Mouse (Mus musculus) bone marrow macrophage, adult 2 months (primary cell): ENCODE results near the gene Trim8. TPM values are rescaled to one million over a fixed set of nuclear protein-coding genes. Genes with fewer than 3 reads are reported as not detected.

Experiments used
- H3K27ac ChIP-seq: 2 replicates; pipeline ENCODE4 v1.5.1; 2012; ENCODE audit warnings: low read depth, low read length; ENCODE audit not compliant: insufficient read depth
- H3K4me1 ChIP-seq: 2 replicates; pipeline ENCODE4 v1.6.1; 2012; ENCODE audit warnings: low read length; ENCODE audit not compliant: control insufficient read depth, insufficient read depth
- H3K4me3 ChIP-seq: 2 replicates; pipeline ENCODE4 v1.5.1; 2012; ENCODE audit warnings: mild to moderate bottlenecking, low read length, moderate library complexity; ENCODE audit not compliant: insufficient read depth
- CTCF ChIP-seq: IDR thresholded peaks from 2 replicates; pipeline ENCODE4 v1.5.1; 2012; ENCODE audit warnings: low read depth, mild to moderate bottlenecking, low read length, moderate library complexity
- POLR2A ChIP-seq: IDR thresholded peaks from 2 replicates; pipeline ENCODE4 v1.6.1; 2012; ENCODE audit warnings: mild to moderate bottlenecking, low read depth, low read length, borderline replicate concordance
- polyA plus RNA-seq: library from polyadenylated mRNA; stranded (reverse); fragments of >200 nt; gene quantifications from 2 replicates; pipeline ENCODE4 v1.2.4, GENCODE M21; 2012; ENCODE audit not compliant: missing spikeins, insufficient read depth, insufficient read length

The Trim8 gene
- polyA plus RNA-seq, 1 experiment: 69.0 TPM

DNA sequence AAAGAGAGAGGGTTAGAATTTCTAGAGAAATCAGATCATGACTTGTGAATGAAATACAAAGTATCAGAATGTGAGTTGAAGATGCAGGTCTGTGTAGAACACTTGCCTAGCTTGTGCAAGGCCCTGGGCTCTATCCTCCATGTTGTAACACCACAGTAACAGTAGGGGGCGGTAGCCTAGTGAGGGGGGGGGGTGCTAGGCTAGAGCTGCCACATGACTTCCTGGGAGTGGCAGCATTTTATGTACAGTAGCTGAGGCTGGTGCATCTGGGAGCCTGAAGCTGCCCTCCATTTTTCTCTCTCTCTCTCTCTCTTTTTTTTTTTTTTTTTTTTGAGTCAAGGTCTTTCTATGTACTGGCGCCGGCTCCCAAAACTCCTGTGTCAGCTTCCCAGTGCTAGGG is 9.3 kb downstream of the Trim8 start:
- Histone ChIP-seq H3K27ac (peak overlapping the region; percentile 93), H3K4me3 (no peak overlapping the region), H3K4me1 (peaks cover 71% of the 10 kb centered on the region)
- TF ChIP-seq CTCF (peak; percentile 80), POLR2A (no peak)

GRCm38 (mm10) chr19:46511263-46511662 is 9.8 kb downstream of the Trim8 start:
- H3K4me3 ChIP-seq: peak overlapping the region; percentile 31
- TF ChIP-seq CTCF (no peak), POLR2A (no peak)
- H3K27ac ChIP-seq: peak overlapping the region; percentile 93
- peaks cover 71% of the 10 kb centered on the region for H3K4me1 ChIP-seq

DNA sequence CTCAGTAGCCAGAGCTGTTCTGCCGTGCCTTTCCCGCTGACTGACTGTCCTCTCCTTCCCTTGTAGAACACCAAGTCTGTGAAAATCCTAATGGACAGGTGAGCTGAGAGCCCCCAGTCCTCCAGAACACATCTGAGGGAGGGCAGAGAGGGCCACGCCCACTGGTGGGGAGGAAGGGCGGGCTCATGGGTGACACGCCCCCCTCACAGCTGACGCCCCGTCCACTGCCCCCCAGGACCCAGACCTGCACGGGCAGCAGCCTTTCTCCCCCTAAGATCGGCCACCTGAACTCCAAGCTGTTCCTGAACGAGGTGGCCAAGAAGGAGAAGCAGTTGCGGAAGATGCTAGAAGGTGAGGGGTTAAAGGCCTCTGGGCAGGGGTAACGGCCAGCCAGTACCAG is 12.9 kb downstream of the Trim8 start:
- TF ChIP-seq POLR2A: no peak
- no peak for TF ChIP-seq CTCF
- Histone ChIP-seq H3K4me1 (peaks cover 56% of the 10 kb centered on the region), H3K4me3 (no peak overlapping the region), H3K27ac (no peak overlapping the region)

GRCm38 (mm10) chr19:46515287-46515821 is 13.9 kb downstream of the Trim8 start:
- H3K4me1 ChIP-seq: peaks cover 52% of the 10 kb centered on the region
- no peak for TF ChIP-seq POLR2A
- TF ChIP-seq CTCF: no peak
- no peak overlapping the region for H3K27ac ChIP-seq
- no peak overlapping the region for H3K4me3 ChIP-seq

DNA sequence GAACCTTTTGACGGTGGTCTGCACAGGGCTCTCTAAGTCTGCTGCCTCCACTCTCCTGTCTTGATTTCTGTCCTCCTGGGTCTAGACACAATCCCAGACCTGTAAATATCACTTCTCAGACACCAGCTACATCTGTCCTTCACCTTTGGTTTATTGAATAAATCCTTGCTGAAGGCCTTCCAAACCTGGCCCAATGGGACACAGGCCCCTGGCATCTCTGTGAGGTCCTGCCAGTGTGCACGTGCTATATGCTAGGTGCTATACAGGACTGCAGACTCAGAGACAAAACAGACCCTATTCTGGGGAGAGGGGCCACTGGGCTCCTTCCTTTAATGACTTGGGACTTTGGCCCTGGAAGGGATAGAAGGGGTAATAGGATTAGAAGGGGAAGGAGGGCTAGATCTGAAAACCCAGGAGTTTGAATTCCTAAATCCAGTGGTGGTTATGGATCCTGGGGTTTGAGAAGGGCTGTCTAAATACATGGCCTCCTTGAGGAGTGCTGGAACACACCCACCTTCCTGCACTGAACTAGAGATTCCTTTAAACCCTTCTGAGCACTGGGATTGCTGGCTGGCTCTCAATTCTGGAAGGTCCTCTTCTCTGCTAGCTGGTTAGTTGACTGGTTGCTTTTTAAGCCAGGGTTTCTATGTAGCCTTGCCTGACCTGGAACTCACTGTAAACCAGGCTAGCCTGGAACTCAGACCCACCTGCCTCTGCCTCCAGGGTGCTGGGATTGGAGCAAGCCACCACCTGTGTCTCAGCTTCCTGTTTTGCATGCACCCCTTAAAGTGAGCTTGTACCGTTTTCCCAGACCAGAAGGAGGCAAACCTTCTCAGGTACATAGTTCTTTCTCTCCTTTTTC is 15.4 kb downstream of the Trim8 start:
- Histone ChIP-seq H3K27ac (no peak overlapping the region), H3K4me1 (peaks cover 56% of the 10 kb centered on the region), H3K4me3 (no peak overlapping the region)
- no peak for TF ChIP-seq POLR2A
- TF ChIP-seq CTCF: no peak

GRCm38 (mm10) chr19:46517529-46518351 is 16.2 kb downstream of the Trim8 start:
- H3K4me1 ChIP-seq: peaks cover 50% of the 10 kb centered on the region
- no peak overlapping the region for H3K27ac ChIP-seq

DNA sequence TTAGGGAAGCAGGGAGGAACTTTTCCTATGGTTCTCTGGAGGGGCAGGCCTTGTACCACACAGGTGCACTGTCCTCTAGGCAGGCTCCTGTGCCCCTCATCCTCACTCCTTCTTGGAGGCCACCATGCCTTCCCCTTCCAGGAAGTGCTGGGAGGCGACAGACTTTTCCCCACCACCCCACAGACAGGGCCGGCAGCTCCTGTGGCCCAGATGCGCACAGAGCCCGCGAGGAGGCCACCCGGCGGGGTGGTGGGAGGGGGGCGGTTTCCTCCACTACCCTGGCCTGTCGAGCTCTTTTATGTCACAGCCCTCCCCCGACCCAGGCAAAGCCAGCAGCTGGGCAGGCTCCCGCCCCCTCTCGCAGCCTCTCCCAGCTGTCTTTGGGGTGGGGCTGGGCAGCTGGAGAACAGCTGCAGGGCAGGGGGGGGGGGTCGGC is 16.9 kb downstream of the Trim8 start:
- Histone ChIP-seq H3K27ac (no peak overlapping the region), H3K4me1 (peaks cover 51% of the 10 kb centered on the region), H3K4me3 (no peak overlapping the region)
- no peak for TF ChIP-seq POLR2A
- no peak for TF ChIP-seq CTCF

More at GRCm38 (mm10) chr19:46517529-46518351, 16.2 kb downstream of the Trim8 start:
- no peak overlapping the region for H3K4me3 ChIP-seq
- TF ChIP-seq POLR2A (no peak), CTCF (no peak)

DNA sequence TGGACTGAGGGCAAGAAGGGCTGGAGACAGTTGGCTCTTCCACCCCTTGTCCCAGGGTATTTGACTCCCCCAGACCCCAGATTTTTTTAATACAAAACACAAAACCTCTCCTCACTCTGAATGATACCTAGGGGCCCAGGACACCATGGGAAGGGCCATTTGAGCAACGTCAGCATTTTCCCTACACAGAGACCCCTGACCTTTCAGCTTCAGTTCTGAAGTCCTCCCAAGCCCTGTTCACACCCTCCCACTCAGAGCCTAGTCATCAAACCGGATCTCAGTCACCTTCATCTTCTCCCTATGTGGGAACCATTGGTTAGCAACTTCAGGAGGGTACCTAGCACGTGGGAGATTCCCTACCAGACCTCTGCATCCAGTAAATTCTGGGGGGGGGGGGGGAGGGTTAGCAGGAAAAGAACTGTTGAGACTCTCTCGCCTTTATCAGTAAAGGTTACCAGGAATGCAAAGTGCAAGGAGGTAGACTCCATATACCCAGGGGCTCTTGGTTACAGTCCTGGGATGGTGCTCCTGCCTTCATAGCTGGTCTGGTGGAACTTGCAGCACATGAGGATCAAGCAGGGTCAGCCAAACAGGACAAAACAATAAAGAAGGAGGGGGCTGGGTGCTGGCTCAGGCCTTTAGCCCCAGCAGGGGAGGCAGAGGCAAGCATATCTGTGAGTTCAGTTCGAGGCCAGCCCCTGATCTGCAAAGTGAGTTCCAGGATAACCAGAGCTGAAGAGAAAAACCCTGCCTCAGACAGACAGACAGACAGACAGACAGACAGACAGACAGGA is 17.5 kb downstream of the Trim8 start:
- Histone ChIP-seq H3K4me1 (peaks cover 56% of the 10 kb centered on the region), H3K4me3 (no peak overlapping the region), H3K27ac (no peak overlapping the region)
- TF ChIP-seq POLR2A (no peak), CTCF (no peak)

- peak overlapping the region; percentile 94 for H3K27ac ChIP-seq
- peaks cover 66% of the 10 kb centered on the region for H3K4me1 ChIP-seq
- H3K4me3 ChIP-seq: no peak overlapping the region
- no peak for TF ChIP-seq POLR2A
Observed at GRCm38 (mm10) chr19:46521698-46522097, 20.2 kb downstream of the Trim8 start.
